Mouse (Mus musculus) layer of hippocampus, adult 9-10 months (tissue): Measurements from ENCODE around the gene Gm21954.

Experiments used
- DNase-seq: peaks from one replicate; pipeline ENCODE4 v3.0.0; 2022; ENCODE audit warnings: low spot score

Gm21954 gene

DNA sequence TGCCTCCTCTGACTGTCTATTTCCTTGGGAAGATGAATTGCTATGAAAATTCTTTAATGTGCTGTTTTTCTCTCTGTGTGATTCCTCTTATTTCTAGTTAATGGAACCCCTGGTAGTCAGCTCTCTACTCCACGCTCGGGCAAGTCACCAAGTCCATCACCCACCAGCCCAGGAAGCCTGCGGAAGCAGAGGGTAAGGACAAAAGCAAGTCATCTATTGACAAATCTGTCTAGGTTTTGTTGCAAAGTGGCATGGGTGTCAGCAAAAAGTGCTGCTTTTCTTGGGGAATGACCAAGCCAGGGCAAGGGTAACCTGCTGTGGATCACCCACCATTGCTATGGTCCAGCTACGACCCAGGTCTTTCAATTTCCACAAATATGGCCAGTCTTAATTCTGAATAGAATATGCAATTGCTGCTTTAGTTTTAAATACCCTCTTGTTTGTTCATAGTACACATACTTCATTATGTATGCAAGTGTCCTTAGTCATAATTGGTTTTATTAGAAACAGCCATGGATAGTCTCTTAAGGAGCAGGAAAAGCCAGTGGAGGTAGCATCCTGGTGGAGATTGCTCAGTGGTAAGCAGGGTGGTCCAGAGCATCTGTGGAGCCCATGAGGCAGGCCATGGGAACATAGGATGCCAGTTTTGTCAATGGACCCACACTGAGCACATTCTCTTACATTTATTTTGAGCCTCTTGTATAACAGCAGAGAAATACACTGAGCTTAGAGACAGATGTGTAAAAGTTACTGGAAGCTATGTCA is 8.9 kb downstream of the Gm21954 start:
- no peak for DNase-seq

GRCm38 (mm10) chr3:55461685-55462655 is 10.0 kb downstream of the Gm21954 start:
- no peak for DNase-seq

DNA sequence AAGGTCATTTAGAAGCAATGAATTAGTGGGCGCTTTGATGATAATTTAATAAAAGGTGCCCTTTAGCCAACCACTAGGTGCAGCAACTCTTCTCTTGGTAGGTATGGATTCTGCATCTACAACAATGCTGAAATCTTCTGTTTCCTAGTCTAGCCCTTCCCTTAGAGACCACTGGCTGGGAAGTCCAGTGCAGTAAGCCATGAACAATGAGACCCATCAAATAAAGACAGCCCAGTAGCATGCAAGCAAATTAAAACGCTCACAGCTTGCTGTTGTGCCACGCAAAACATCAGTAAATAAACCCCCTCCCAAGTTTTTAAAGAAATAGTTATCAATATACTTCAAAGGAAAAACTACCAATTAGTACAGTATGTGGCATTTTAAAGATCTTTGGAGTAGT is 10.9 kb downstream of the Gm21954 start:
- no peak for DNase-seq

- DNase-seq: no peak
These were observed 19.5 kb downstream of the Gm21954 start for GRCm38 (mm10) chr3:55452464-55452863.

DNA sequence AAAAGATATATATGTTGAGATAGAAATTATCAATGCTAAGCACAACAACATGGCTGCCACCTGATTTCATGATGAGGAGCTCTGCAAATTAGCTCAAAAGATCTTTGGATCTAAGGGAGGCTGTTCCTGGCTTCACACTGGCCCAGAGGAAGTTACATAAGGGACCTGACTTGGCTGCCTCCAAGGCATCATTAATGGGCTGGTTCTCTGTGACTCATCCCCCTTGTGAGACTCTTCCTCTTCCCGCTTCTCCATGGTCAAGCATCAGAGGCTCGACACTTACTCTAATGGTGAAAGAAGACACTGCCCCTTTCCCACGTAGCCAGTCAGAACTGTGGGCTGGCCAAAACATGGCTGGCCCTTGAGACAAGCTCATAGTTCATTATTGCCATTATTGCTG is 20.1 kb downstream of the Gm21954 start:
- DNase-seq: no peak

DNA sequence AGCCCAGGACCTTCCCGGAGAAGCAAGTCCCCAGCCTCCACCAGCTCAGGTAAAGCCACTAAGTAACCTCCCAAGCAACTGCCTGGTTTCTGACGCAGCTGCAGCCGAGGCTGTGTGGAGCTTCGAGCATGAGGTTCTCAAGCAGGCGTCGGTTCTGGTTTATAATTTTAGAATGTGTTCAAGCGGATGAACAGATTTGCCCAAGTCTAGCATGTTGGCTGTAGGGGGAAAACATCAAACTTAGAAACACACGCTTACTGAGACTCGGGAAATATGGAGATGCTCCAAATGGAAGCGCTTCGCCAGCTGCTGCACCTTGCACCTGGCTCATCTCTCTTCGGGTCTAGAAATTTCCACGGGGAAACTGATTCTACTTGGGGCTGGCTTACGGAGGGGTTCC is 21.0 kb downstream of the Gm21954 start:
- DNase-seq: no peak

- DNase-seq: no peak
These were observed 22.9 kb downstream of the Gm21954 start for GRCm38 (mm10) chr3:55449148-55449547.

- peak; percentile 82 for DNase-seq
These were observed 24.2 kb downstream of the Gm21954 start for GRCm38 (mm10) chr3:55447486-55448460.

DNA sequence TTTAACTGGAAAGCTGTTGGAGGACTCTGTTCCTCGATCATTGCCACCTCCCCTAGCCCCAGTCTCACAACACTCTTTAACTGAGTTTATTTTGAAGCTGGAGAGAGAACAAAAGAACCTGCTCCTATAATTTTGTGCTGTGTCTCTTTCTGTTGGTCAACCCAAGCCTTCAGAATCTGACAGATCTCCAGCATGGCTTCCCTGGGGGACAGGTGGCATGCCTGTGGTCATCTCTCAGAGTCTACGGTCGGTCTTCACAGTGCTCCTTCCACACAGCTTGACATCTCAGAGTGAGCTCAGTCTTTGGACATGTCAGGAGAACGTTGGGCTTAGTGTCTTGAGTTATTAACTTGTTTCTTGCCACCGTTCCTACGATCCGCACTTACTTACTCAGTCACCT is 25.3 kb downstream of the Gm21954 start:
- no peak for DNase-seq

GRCm38 (mm10) chr3:55443725-55444124 is 28.3 kb downstream of the Gm21954 start:
- no peak for DNase-seq

DNA sequence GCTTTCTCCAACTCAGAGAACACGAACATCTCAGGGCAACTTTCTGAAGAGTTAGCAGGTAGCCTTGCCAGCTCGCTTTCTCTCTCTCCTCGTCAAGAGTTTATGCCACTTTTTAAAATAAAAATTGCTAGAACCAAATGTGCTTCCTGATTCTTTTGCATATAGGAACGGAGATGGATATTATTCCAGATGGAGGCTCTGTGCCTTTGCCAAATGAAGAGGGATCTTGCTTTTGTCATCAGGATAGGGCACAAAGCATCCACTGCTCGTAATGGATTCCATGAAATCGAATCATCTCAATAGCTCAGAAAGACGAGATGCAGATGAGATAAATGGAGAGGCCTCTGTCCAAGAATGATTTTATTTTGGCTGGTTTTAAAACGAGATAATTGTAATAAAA is 28.7 kb downstream of the Gm21954 start:
- no peak for DNase-seq

DNA sequence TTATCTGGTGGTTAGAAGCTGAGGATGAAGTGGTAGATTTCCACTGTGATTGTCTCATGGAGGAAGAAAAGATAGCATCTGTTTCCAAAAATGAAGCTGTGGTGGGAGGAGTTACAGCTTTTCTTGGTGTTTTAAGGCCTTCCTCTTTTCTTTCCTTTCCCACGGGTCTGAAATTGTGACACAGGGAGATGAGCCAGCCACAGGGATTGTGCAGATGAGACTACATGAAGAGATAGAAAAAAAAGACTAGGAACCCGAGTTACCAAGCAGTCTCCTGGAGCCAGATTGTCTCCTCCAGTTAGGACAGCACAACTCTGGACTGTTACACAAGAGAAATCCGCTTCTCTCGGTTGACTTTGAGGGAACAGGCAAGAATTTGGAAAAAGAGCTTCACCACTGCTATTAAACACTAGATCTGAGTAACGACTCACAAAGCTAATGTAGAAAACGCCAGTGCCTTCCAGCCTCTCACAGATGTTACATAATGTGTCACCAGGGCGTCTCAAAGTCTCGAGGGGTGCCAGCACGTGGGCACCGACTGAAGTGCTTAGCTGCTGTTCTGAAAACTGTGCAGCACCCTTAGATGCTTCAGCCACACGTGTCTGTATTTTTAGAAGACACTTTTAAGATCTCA is 29.9 kb downstream of the Gm21954 start:
- DNase-seq: no peak

DNA sequence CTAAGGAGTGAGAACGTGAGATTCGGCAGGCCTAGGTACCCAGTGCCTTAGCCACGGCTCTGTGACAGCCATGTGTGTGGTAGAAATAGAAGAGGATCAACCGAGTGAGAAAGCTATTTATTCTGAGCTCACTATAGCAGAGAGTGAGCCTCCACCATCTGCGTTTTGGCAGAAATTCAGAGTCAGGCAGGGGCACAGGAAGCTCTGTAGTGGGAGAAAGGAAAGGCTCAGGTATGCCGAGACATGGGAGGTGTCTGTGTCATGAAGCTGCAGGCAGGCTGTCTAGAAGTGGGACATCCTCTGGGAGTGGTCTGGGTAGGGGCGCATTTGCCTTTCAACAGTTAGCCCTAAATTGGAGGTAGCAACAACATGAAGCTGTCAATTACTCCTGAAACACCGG is 31.7 kb downstream of the Gm21954 start:
- no peak for DNase-seq

DNA sequence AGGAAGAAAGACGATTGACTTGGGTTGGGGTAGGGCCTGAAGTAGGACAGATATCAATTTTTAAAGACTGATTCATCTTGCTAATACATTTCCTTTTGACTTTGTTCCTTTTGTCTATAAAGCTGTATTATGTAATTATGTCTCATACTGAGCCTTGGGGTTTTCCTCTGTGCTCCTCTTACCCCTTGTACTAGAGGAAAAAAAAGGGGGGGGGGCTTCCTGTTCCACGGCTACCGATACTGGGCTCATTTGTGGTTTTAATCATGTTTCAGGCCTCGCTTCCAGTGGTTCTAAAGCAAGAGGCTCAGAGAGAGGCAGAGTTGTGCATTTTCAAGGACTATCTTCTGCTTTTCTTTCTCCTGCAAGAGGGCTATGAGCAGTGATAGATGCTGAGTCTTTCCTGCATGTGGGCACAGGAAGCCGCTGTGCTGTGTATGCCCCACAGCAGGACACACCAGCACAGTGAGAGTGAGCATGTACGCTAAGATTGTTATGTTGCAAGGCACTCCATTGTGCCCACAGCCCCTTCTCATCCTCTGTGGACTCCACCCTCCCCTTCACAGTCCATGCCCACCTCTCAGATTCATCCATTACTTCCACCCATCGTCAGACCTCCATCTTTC is 33.1 kb downstream of the Gm21954 start:
- no peak for DNase-seq

DNA sequence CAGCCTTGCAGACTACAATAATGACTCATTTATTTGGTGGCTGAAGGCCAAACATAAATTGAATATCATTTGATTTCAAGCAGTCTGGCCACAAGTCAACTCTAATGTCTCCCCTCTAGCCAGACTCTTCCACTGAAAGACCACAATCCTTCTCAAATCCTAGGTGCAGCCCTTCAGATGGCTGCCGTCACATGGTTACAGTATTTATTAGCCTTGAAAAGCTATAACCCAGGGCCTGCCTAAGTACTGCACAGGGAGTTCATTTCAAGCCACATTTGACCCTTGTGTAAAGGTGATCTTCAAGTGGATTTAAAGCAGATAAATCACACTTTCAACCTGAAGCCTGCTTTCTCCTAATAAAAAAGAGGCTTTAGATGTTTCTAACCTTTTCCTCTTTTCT is 37.7 kb downstream of the Gm21954 start:
- no peak for DNase-seq

GRCm38 (mm10) chr3:55431223-55431622 is 40.8 kb downstream of the Gm21954 start:
- DNase-seq: no peak

GRCm38 (mm10) chr3:55430022-55430549 is 41.9 kb downstream of the Gm21954 start:
- no peak for DNase-seq

GRCm38 (mm10) chr3:55423640-55424397 is 48.2 kb downstream of the Gm21954 start:
- no peak for DNase-seq

GRCm38 (mm10) chr3:55420436-55421083 is 51.5 kb downstream of the Gm21954 start:
- DNase-seq: no peak
